Mouse (Mus musculus) limb, embryonic 10.5 days (tissue): Measurements from ENCODE around the gene Psip1. TPM values are rescaled to one million over a fixed set of nuclear protein-coding genes. Genes with fewer than 3 reads are reported as not detected.

Source experiments
- DNase-seq: peaks from one replicate; pipeline ENCODE4 v3.0.0-alpha.2; 2017; ENCODE audit warnings: low spot score
- H3K27ac ChIP-seq: fragments of 300-500 bp; sonication (generic); 2 replicates; pipeline ENCODE4 v1.5.1; 2016; ENCODE audit warnings: mild to moderate bottlenecking
- H3K27me3 ChIP-seq: fragments of 300-500 bp; sonication (generic); 2 replicates; pipeline ENCODE4 v1.6.1; 2016; ENCODE audit warnings: low read depth, mild to moderate bottlenecking; ENCODE audit not compliant: poor library complexity, severe bottlenecking
- H3K36me3 ChIP-seq: fragments of 300-500 bp; sonication (generic); 2 replicates; pipeline ENCODE4 v1.6.1; 2016; ENCODE audit warnings: mild to moderate bottlenecking, moderate library complexity
- H3K4me1 ChIP-seq: fragments of 300-500 bp; sonication (generic); 2 replicates; pipeline ENCODE4 v1.6.1; 2016
- H3K4me3 ChIP-seq: fragments of 300-500 bp; sonication (generic); 2 replicates; pipeline ENCODE4 v1.5.1; 2016; ENCODE audit warnings: mild to moderate bottlenecking, moderate library complexity
- H3K9me3 ChIP-seq: fragments of 300-500 bp; sonication (generic); replicated peaks from 2 replicates; pipeline ENCODE4 v1.6.1; 2016; ENCODE audit warnings: mild to moderate bottlenecking
- WGBS: fragments of 180-500 bp; shearing (Covaris S2); methylation state at CpG from one replicate; pipeline ENCODE4 v1.1.7; 2016; 5-methylcytosine and 5-hydroxymethylcytosine counted together
- polyA plus RNA-seq: library from polyadenylated mRNA; unstranded; fragments of >200 nt; fragmentation: Nextera tagmentation; extraction: Ambion mirVana; gene quantifications from 2 replicates; pipeline ENCODE4 v1.2.1, GENCODE M21; 2016

Gene Psip1
- polyA plus RNA-seq, 1 experiment from 2014 or later: 237 TPM

GRCm38 (mm10) chr4:83428845-83429244 lies 57.4 kb downstream of the Psip1 start:
- Histone ChIP-seq H3K27ac (no peak overlapping the region), H3K4me1 (no peaks in the 10 kb centered on the region), H3K9me3 (no peaks in the 10 kb centered on the region), H3K36me3 (peaks cover 99% of the 10 kb centered on the region), H3K27me3 (no peaks in the 10 kb centered on the region), H3K4me3 (no peak overlapping the region)
- DNase-seq: no peak
- 92% methylated on average over 4 of the region's 4 CpGs for WGBS

- WGBS: 96% methylated on average over 8 of the region's 8 CpGs
- H3K36me3 ChIP-seq: peaks cover 99% of the 10 kb centered on the region
- DNase-seq: no peak
- H3K4me1 ChIP-seq: no peaks in the 10 kb centered on the region
- no peaks in the 10 kb centered on the region for H3K27me3 ChIP-seq
- H3K27ac ChIP-seq: no peak overlapping the region
- H3K4me3 ChIP-seq: no peak overlapping the region
- no peaks in the 10 kb centered on the region for H3K9me3 ChIP-seq
Observed at GRCm38 (mm10) chr4:83427696-83428095, 58.6 kb downstream of the Psip1 start.

- Histone ChIP-seq H3K4me1 (no peaks in the 10 kb centered on the region), H3K36me3 (peaks cover 100% of the 10 kb centered on the region), H3K9me3 (no peaks in the 10 kb centered on the region), H3K27ac (no peak overlapping the region), H3K4me3 (no peak overlapping the region), H3K27me3 (no peaks in the 10 kb centered on the region)
- no peak for DNase-seq
- WGBS: 96% methylated on average over 7 of the region's 7 CpGs
Observed at GRCm38 (mm10) chr4:83427141-83427540, 59.1 kb downstream of the Psip1 start.

GRCm38 (mm10) chr4:83425119-83425518 lies 61.1 kb downstream of the Psip1 start:
- Histone ChIP-seq H3K27ac (no peak overlapping the region), H3K4me3 (no peak overlapping the region), H3K9me3 (no peaks in the 10 kb centered on the region), H3K36me3 (peaks cover 89% of the 10 kb centered on the region), H3K4me1 (no peaks in the 10 kb centered on the region), H3K27me3 (no peaks in the 10 kb centered on the region)
- DNase-seq: no peak
- WGBS: 95% methylated on average over 4 of the region's 4 CpGs

- Histone ChIP-seq H3K4me3 (no peak overlapping the region), H3K27ac (no peak overlapping the region), H3K36me3 (peaks cover 84% of the 10 kb centered on the region), H3K4me1 (peaks cover 4% of the 10 kb centered on the region), H3K27me3 (no peaks in the 10 kb centered on the region), H3K9me3 (no peaks in the 10 kb centered on the region)
- no peak for DNase-seq
- 95% methylated on average over 6 of the region's 6 CpGs for WGBS
Observed at GRCm38 (mm10) chr4:83423641-83424040, 62.6 kb downstream of the Psip1 start.

- peak overlapping the region; percentile 92 for H3K4me3 ChIP-seq
- 86% methylated on average over 2 of the region's 2 CpGs for WGBS
- no peaks in the 10 kb centered on the region for H3K27me3 ChIP-seq
- H3K36me3 ChIP-seq: peaks cover 41% of the 10 kb centered on the region
- peaks cover 12% of the 10 kb centered on the region for H3K4me1 ChIP-seq
- no peak for DNase-seq
- H3K27ac ChIP-seq: no peak overlapping the region; the same call in 1 of the 2 replicates
- H3K9me3 ChIP-seq: peaks cover 3% of the 10 kb centered on the region; the same call in 1 of the 2 replicates
Observed at GRCm38 (mm10) chr4:83418781-83419180, 67.5 kb downstream of the Psip1 start.

GRCm38 (mm10) chr4:83417820-83418186 lies 68.5 kb downstream of the Psip1 start:
- DNase-seq: no peak
- WGBS: under 1% methylated on average over 30 of the region's 30 CpGs

GRCm38 (mm10) chr4:83417160-83417819 lies 69.0 kb downstream of the Psip1 start, which contains the start of gene Snapc3:
Snapc3 (plus strand) TSS chr4:83417724.
- H3K27ac ChIP-seq: peak within 1 kb of the TSS; percentile 95
- peaks cover 3% of the 10 kb centered on the region; the same call in 1 of the 2 replicates for H3K9me3 ChIP-seq
- peak within 1 kb of the TSS; percentile 92 for H3K4me3 ChIP-seq
- H3K4me1 ChIP-seq: peaks cover 12% of the 10 kb centered on the region
- 3% methylated on average over 41 of the region's 41 CpGs for WGBS
- peaks cover 26% of the 10 kb centered on the region for H3K36me3 ChIP-seq
- H3K27me3 ChIP-seq: no peaks in the 10 kb centered on the region
- DNase-seq: peak; percentile 98

More at GRCm38 (mm10) chr4:83417820-83418186, 68.5 kb downstream of the Psip1 start:
- peak overlapping the region; percentile 92 for H3K4me3 ChIP-seq
- H3K4me1 ChIP-seq: peaks cover 12% of the 10 kb centered on the region
- peaks cover 3% of the 10 kb centered on the region; the same call in 1 of the 2 replicates for H3K9me3 ChIP-seq
- no peaks in the 10 kb centered on the region for H3K27me3 ChIP-seq
- peak overlapping the region; percentile 95 for H3K27ac ChIP-seq
- H3K36me3 ChIP-seq: peaks cover 32% of the 10 kb centered on the region

- H3K27me3 ChIP-seq: no peaks in the 10 kb centered on the region
Observed at GRCm38 (mm10) chr4:83414241-83414824, 71.9 kb downstream of the Psip1 start.

GRCm38 (mm10) chr4:83412060-83412459 lies 74.2 kb downstream of the Psip1 start:
- H3K27me3 ChIP-seq: no peaks in the 10 kb centered on the region
- H3K9me3 ChIP-seq: peaks cover 5% of the 10 kb centered on the region; the same call in 1 of the 2 replicates
- H3K27ac ChIP-seq: no peak overlapping the region
- peaks cover 11% of the 10 kb centered on the region; the same call in 1 of the 2 replicates for H3K36me3 ChIP-seq
- peaks cover 5% of the 10 kb centered on the region; the same call in 1 of the 2 replicates for H3K4me1 ChIP-seq
- DNase-seq: no peak
- WGBS: 88% methylated on average over 3 of the region's 3 CpGs
- no peak overlapping the region for H3K4me3 ChIP-seq

More at GRCm38 (mm10) chr4:83414241-83414824, 71.9 kb downstream of the Psip1 start:
- peaks cover 12% of the 10 kb centered on the region for H3K4me1 ChIP-seq
- no peak overlapping the region for H3K4me3 ChIP-seq
- H3K9me3 ChIP-seq: peaks cover 3% of the 10 kb centered on the region; the same call in 1 of the 2 replicates
- DNase-seq: no peak
- H3K27ac ChIP-seq: no peak overlapping the region
- H3K36me3 ChIP-seq: peaks cover 11% of the 10 kb centered on the region
- 82% methylated on average over 5 of the region's 5 CpGs for WGBS

GRCm38 (mm10) chr4:83409867-83410505 lies 76.3 kb downstream of the Psip1 start:
- H3K27ac ChIP-seq: no peak overlapping the region
- WGBS: 98% methylated on average over 4 of the region's 4 CpGs
- H3K4me1 ChIP-seq: no peaks in the 10 kb centered on the region
- 0 out of 2 replicates have a peak, but pooled peaks cover 2% of the 10 kb centered on the region for H3K9me3 ChIP-seq
- 0 out of 2 replicates have a peak, but pooled peaks cover 5% of the 10 kb centered on the region for H3K36me3 ChIP-seq
- no peak overlapping the region for H3K4me3 ChIP-seq
- DNase-seq: no peak
- H3K27me3 ChIP-seq: no peaks in the 10 kb centered on the region

- Histone ChIP-seq H3K9me3 (0 out of 2 replicates have a peak, but pooled peaks cover 2% of the 10 kb centered on the region), H3K27me3 (no peaks in the 10 kb centered on the region), H3K4me3 (no peak overlapping the region), H3K27ac (no peak overlapping the region), H3K4me1 (no peaks in the 10 kb centered on the region), H3K36me3 (0 out of 2 replicates have a peak, but pooled peaks cover 5% of the 10 kb centered on the region)
- DNase-seq: no peak
- whole genome bisulfite sequencing: 95% methylated on average over 6 of the region's 6 CpGs
Observed at GRCm38 (mm10) chr4:83407688-83408087, 78.6 kb downstream of the Psip1 start.
